Mouse (Mus musculus) heart, adult 2 months (tissue): ENCODE data around the gene Sass6. TPM values are rescaled to one million over a fixed set of nuclear protein-coding genes. Genes with fewer than 3 reads are reported as not detected.
"Not testable (repeated sequence)": the region's sequence is repeated elsewhere in the genome, so short reads cannot be mapped to it uniquely, and the experiment has no call there.

Experiments used
- DNase-seq, 2 experiments: peaks; one replicate each; pipeline ENCODE4 v3.0.0; 2021
- H3K27ac ChIP-seq: fragments of 200-600 bp; 2 replicates; pipeline ENCODE4 v1.8.1; 2022
- H3K27me3 ChIP-seq: fragments of 200-500 bp; 2 replicates; pipeline ENCODE4 v1.6.1; 2012; ENCODE audit warnings: mild to moderate bottlenecking, low read length, inconsistent platforms, mixed read lengths; ENCODE audit not compliant: control insufficient read depth, insufficient read depth
- H3K36me3 ChIP-seq: fragments of 200-500 bp; 2 replicates; pipeline ENCODE4 v1.6.1; 2012; ENCODE audit warnings: low read length, inconsistent platforms; ENCODE audit not compliant: control insufficient read depth, insufficient read depth
- H3K4me1 ChIP-seq: fragments of 200-500 bp; 2 replicates; pipeline ENCODE4 v1.6.1; 2011; ENCODE audit warnings: low read length; ENCODE audit not compliant: control insufficient read depth, insufficient read depth
- H3K4me3 ChIP-seq: fragments of 200-600 bp; 2 replicates; pipeline ENCODE4 v1.8.1; 2022
- H3K79me2 ChIP-seq: fragments of 200-500 bp; replicated peaks from 2 replicates; pipeline ENCODE4 v1.6.1; 2012; ENCODE audit warnings: mild to moderate bottlenecking, inconsistent platforms, low read length, moderate library complexity, mixed read lengths; ENCODE audit not compliant: control insufficient read depth, insufficient read depth
- H3K9ac ChIP-seq: fragments of 200-500 bp; 2 replicates; pipeline ENCODE4 v1.6.1; 2012; ENCODE audit warnings: low read depth, mild to moderate bottlenecking, control low read depth, inconsistent platforms, low read length, mixed read lengths
- CTCF ChIP-seq: fragments of 200-600 bp; IDR thresholded peaks from 2 replicates; pipeline ENCODE4 v1.8.1; 2022; ENCODE audit warnings: antibody characterized with exemption, mild to moderate bottlenecking, moderate library complexity
- EP300 ChIP-seq: fragments of 200-500 bp; IDR thresholded peaks from 2 replicates; pipeline ENCODE4 v1.6.1; 2011; ENCODE audit warnings: low read depth, low read length, control low read depth; ENCODE audit not compliant: insufficient read depth
- POLR2A ChIP-seq: fragments of 200-500 bp; IDR thresholded peaks from 2 replicates; pipeline ENCODE4 v1.6.1; 2011; ENCODE audit warnings: mild to moderate bottlenecking, low read depth, low read length, control low read depth; ENCODE audit not compliant: insufficient read depth
- WGBS: fragments of 180-500 bp; shearing (Covaris S2); methylation state at CpG from one replicate; pipeline ENCODE4 v1.1.7; 2018; 5-methylcytosine and 5-hydroxymethylcytosine counted together
- intact Hi-C: fragments of 180-260 bp; cut with DNase I; formaldehyde crosslinking; loops from one replicate; pipeline ENCODE4 v1.15.1; 2025
- polyA plus RNA-seq: library from polyadenylated mRNA; depleted of rRNA; stranded (reverse); fragments of >200 nt; gene quantifications from 2 replicates; pipeline ENCODE4 v1.2.3, GENCODE M21; 2012; rRNA removed
- total RNA-seq, 2 experiments: library from RNA; stranded (reverse); gene quantifications; 2 replicates each; pipeline ENCODE4 v1.2.3; 2021

The Sass6 gene
- total and polyA plus RNA-seq, 3 experiments = 0.76 to 2.0 (median 2.0) TPM

GRCm38 (mm10) chr3:116662463-116662863, 67.7 kb downstream of the Sass6 start, which contains the start of gene Mfsd14a:
Gene Mfsd14a, minus strand, starts transcription at chr3:116662677.
- peaks cover 13% of the 10 kb centered on the region for H3K4me1 ChIP-seq
- no peak for TF ChIP-seq CTCF
- peak; percentile 83 for TF ChIP-seq POLR2A
- peak; percentile 61 for TF ChIP-seq EP300
- peak within 1 kb of the TSS; percentile 69 for H3K4me3 ChIP-seq
- peak within 1 kb of the TSS; percentile 95 for H3K9ac ChIP-seq
- H3K79me2 ChIP-seq = peaks cover 5% of the 10 kb centered on the region
- H3K36me3 ChIP-seq = peaks cover 6% of the 10 kb centered on the region
- H3K27ac ChIP-seq = peak within 1 kb of the TSS; percentile 92
- under 1% methylated on average over 39 of the region's 39 CpGs for WGBS
- intact Hi-C loops = loop anchor here (2.0 to 5.0 kb wide), 3 partner anchors 48 to 155 kb away; partner anchors contain the start of genes Rtca and Sass6
- peak; percentile 99 to 100 for DNase-seq
- H3K27me3 ChIP-seq = no peaks in the 10 kb centered on the region

GRCm38 (mm10) chr3:116664281-116664680, 69.5 kb downstream of the Sass6 start:
- WGBS = 95% methylated on average over 9 of the region's 9 CpGs
- intact Hi-C loops = loop anchor here (5.0 kb wide), 1 partner anchor 157 kb away; the partner anchor contains the start of gene Rtca
- not testable (repeated sequence) for H3K4me3 ChIP-seq

More at GRCm38 (mm10) chr3:116664281-116664680, 69.5 kb downstream of the Sass6 start:
- not testable (repeated sequence) for H3K9ac ChIP-seq, H3K36me3 ChIP-seq, H3K79me2 ChIP-seq, H3K4me1 ChIP-seq, H3K27me3 ChIP-seq, H3K27ac ChIP-seq, DNase-seq

Other genes starting within 250 kb of the Sass6 start
- 1 to 10 TPM; 2.8 to 3.4 TPM for gene Cdc14a, start 170.9 kb upstream of the Sass6 start, total RNA-seq
- 1.3 and 1.6 TPM in 2 replicates for gene Cdc14a, start 170.9 kb upstream of the Sass6 start, polyA plus RNA-seq
- gene Rtca, start 86.8 kb upstream of the Sass6 start, total RNA-seq = 10 to 100 TPM; 18.7 to 21.3 TPM
- 13.6 and 22.0 TPM in 2 replicates for gene Rtca, start 86.8 kb upstream of the Sass6 start, polyA plus RNA-seq
- 10 to 100 TPM; 54.1 to 76.7 TPM for gene Dbt, start 81.9 kb upstream of the Sass6 start, total RNA-seq
- 24.1 and 53.9 TPM in 2 replicates for gene Dbt, start 81.9 kb upstream of the Sass6 start, polyA plus RNA-seq
- gene Lrrc39, start 32.0 kb upstream of the Sass6 start, total RNA-seq = 10 to 100 TPM; 64.4 to 69.5 TPM
- 39.3 and 94.6 TPM in 2 replicates for gene Lrrc39, start 32.0 kb upstream of the Sass6 start, polyA plus RNA-seq
- gene Trmt13, start 19.6 kb downstream of the Sass6 start, total RNA-seq = 1 to 10 TPM; 5.4 to 5.5 TPM
- gene Trmt13, start 19.6 kb downstream of the Sass6 start, polyA plus RNA-seq = 3.6 and 7.3 TPM in 2 replicates
- gene Mfsd14a, start 67.7 kb downstream of the Sass6 start, total RNA-seq = 10 to 100 TPM; 17.5 to 19.5 TPM
- 12.0 and 23.5 TPM in 2 replicates for gene Mfsd14a, start 67.7 kb downstream of the Sass6 start, polyA plus RNA-seq
- gene Gm43191, start 86.3 kb downstream of the Sass6 start, total RNA-seq = 1 to 10 TPM in 1 of 2 experiments, under 1 TPM in 1; 0.78 to 1.5 TPM
- gene Gm43191, start 86.3 kb downstream of the Sass6 start, polyA plus RNA-seq = not detected in 2 replicates
- gene Slc35a3, start 117.8 kb downstream of the Sass6 start, total RNA-seq = 10 to 100 TPM; 10.7 to 11.2 TPM
- gene Slc35a3, start 117.8 kb downstream of the Sass6 start, polyA plus RNA-seq = 5.7 and 10.2 TPM in 2 replicates
- gene Agl, start 213.2 kb downstream of the Sass6 start, total RNA-seq = 100 to 1,000 TPM; 173 to 200 TPM
- 41.1 and 99.5 TPM in 2 replicates for gene Agl, start 213.2 kb downstream of the Sass6 start, polyA plus RNA-seq